In the genomic region with DNA sequence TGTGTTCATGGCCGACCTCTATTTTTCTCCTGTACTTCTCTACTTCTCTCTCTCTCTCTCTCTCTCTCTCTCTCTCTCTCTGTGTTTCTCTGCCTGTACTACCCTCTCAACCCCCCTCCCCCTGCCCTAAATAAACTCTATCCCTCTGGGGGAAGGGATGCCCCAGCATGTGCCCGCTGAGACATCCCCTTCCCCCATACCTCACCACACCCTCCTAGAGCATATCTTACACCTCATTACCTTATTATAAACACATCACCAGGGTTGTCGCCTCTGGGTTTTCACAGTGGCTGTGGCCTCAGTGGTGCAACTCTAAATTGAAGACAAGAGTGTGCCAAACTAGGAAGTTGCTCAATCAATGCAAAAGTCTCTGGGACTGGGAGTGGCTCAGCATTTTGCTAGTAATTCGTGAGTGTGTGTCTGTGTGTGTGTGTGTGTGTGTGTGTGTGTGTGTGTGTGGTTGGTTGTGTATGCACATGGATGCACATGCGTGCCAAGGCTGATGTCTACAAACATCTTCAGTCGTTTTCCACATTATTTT, we compare ENCODE assay signal across 31 mouse cellular contexts. TPM values are rescaled to one million over a fixed set of nuclear protein-coding genes. Genes with fewer than 3 reads are reported as not detected.
A peak's percentile ranks its signal among the peaks of the same experiment; 100 is the strongest.
DNase-seq lines count a peak whose midpoint lies in the region; ATAC-seq and TF ChIP-seq lines count a peak whose summit lies in the region.
"Had no signal": no experiment of that assay in that cellular context is flagged by ENCODE, and none has a peak within 500 bp of the region (broad histone marks: within the 10 kb centered on the region; RNA-seq: fewer than 3 reads in every experiment).

No protein-coding gene starts in this region.

- no peak overlapping the region for H3K4me3 ChIP-seq in liver, adult 2 months (ENCODE audit: insufficient read depth, low read depth, low read length)
- H3K4me3 ChIP-seq in liver, embryonic 11.5 days (ENCODE audit: low read depth, low read length) = no peak overlapping the region
- H3K4me3 ChIP-seq in midbrain, embryonic 12.5 days = no peak overlapping the region
- no peak overlapping the region for H3K4me3 ChIP-seq in midbrain, embryonic 10.5 days
- no peak overlapping the region for H3K4me3 ChIP-seq in embryonic facial prominence, embryonic 15.5 days (replicated peaks)
- H3K4me3 ChIP-seq: erythroblast, embryonic 14.5 days; forebrain, embryonic 13.5 days; heart, embryonic 12.5 days; hindbrain, embryonic 13.5 days; limb, embryonic 12.5 days; liver, embryonic 15.5 days; midbrain, embryonic 13.5 days; stomach, embryonic 15.5 days had no signal

- H3K79me2 ChIP-seq in liver, adult 2 months (ENCODE audit: control insufficient read depth, insufficient read depth, low read length) = no peaks in the 10 kb centered on the region; the same call in 1 of the 2 replicates

- no peak overlapping the region for H3K4me2 ChIP-seq in liver, embryonic 11.5 days
- H3K4me2 ChIP-seq in midbrain, embryonic 12.5 days (replicated peaks) = no peak overlapping the region
- H3K4me2 ChIP-seq in embryonic facial prominence, embryonic 15.5 days (replicated peaks) = no peak overlapping the region
- H3K4me2 ChIP-seq: forebrain, embryonic 13.5 days; heart, embryonic 12.5 days; hindbrain, embryonic 13.5 days; limb, embryonic 12.5 days; liver, embryonic 15.5 days; midbrain, embryonic 13.5 days; stomach, embryonic 15.5 days had no signal

- no peaks in the 10 kb centered on the region for H3K4me1 ChIP-seq in liver, adult 2 months (ENCODE audit: control insufficient read depth, insufficient read depth, low read length)
- H3K4me1 ChIP-seq in liver, embryonic 11.5 days (replicated peaks; ENCODE audit: control insufficient read depth, insufficient read depth, low read length) = no peaks in the 10 kb centered on the region
- H3K4me1 ChIP-seq in midbrain, embryonic 12.5 days = peaks cover 6% of the 10 kb centered on the region; the same call in 1 of the 2 replicates
- no peaks in the 10 kb centered on the region for H3K4me1 ChIP-seq in midbrain, embryonic 10.5 days
- H3K4me1 ChIP-seq in embryonic facial prominence, embryonic 15.5 days = no peaks in the 10 kb centered on the region
- H3K4me1 ChIP-seq: heart, embryonic 12.5 days; liver, embryonic 15.5 days; stomach, embryonic 15.5 days had no signal

- no peak for TF ChIP-seq POLR2A in liver, adult 2 months (IDR thresholded peaks at IDR 0.05; ENCODE audit: extremely low read depth, insufficient read depth, low read length)

- DNase-seq in liver, adult 2 months (ENCODE audit: extremely low read depth, low read depth, low spot score) = peak; percentile 64
- no peak for DNase-seq in liver, embryonic 11.5 days (ENCODE audit: low spot score)
- no peak for DNase-seq in midbrain, embryonic 10.5 days (ENCODE audit: low spot score)
- DNase-seq in retina, embryonic 14.5 days (ENCODE audit: low spot score) = peak; percentile 18
- DNase-seq in cerebellum, postnatal 4 days (ENCODE audit: low spot score in 2 of 2) = no peak
- no peak for DNase-seq in embryo, embryonic 11 days
- DNase-seq: adrenal gland, postnatal 10 days; cerebellum, adult 8-10 months; cerebellum, postnatal 36 days; gastrocnemius, postnatal 10 days; heart, adult 18-20 months; heart, postnatal 10 days; kidney, postnatal 36 days; layer of hippocampus, postnatal 36 days; right cerebral cortex, adult 18-20 months; thymus, postnatal 25 days had no signal

- H3K9ac ChIP-seq in liver, adult 2 months (ENCODE audit: low read depth, low read length) = no peak overlapping the region
- H3K9ac ChIP-seq in liver, embryonic 11.5 days (ENCODE audit: low read depth, low read length) = no peak overlapping the region
- no peak overlapping the region for H3K9ac ChIP-seq in midbrain, embryonic 12.5 days (replicated peaks)
- H3K9ac ChIP-seq in embryonic facial prominence, embryonic 15.5 days = no peak overlapping the region
- H3K9ac ChIP-seq: forebrain, embryonic 13.5 days; heart, embryonic 12.5 days; hindbrain, embryonic 13.5 days; limb, embryonic 12.5 days; liver, embryonic 15.5 days; midbrain, embryonic 13.5 days; stomach, embryonic 15.5 days had no signal

- no peaks in the 10 kb centered on the region for H3K27me3 ChIP-seq in liver, adult 2 months (ENCODE audit: control insufficient read depth, insufficient read depth, low read length)
- H3K27me3 ChIP-seq in liver, embryonic 11.5 days (replicated peaks; ENCODE audit: control insufficient read depth, insufficient read depth, low read length) = no peaks in the 10 kb centered on the region
- no peaks in the 10 kb centered on the region for H3K27me3 ChIP-seq in midbrain, embryonic 12.5 days
- H3K27me3 ChIP-seq in midbrain, embryonic 10.5 days (ENCODE audit: low read depth, poor library complexity, severe bottlenecking) = no peaks in the 10 kb centered on the region
- H3K27me3 ChIP-seq in embryonic facial prominence, embryonic 15.5 days = no peaks in the 10 kb centered on the region
- H3K27me3 ChIP-seq: forebrain, embryonic 13.5 days; heart, embryonic 12.5 days; hindbrain, embryonic 13.5 days; limb, embryonic 12.5 days; liver, embryonic 15.5 days; midbrain, embryonic 13.5 days; stomach, embryonic 15.5 days had no signal

- no peak; the same call in 1 of the 2 replicates for ATAC-seq in liver, embryonic 11.5 days (replicated peaks; ENCODE audit: low FRiP score)
- 0 out of 2 replicates have a peak, but pooled peaks have one; percentile 30 for ATAC-seq in midbrain, embryonic 12.5 days (ENCODE audit: low FRiP score, low read depth)
- ATAC-seq in embryonic facial prominence, embryonic 15.5 days (ENCODE audit: insufficient number of reproducible peaks, low FRiP score, low TSS enrichment, low read depth) = peak; percentile 51; the same call in 1 of the 2 replicates
- ATAC-seq: activated CD4-positive, CD25-positive, alpha-beta regulatory T cell, adult 4 months had no signal

- no peaks in the 10 kb centered on the region for H3K9me3 ChIP-seq in liver, embryonic 11.5 days (ENCODE audit: control insufficient read depth, low read length)
- no peaks in the 10 kb centered on the region for H3K9me3 ChIP-seq in midbrain, embryonic 12.5 days
- H3K9me3 ChIP-seq in midbrain, embryonic 10.5 days (replicated peaks) = no peaks in the 10 kb centered on the region
- H3K9me3 ChIP-seq in embryonic facial prominence, embryonic 15.5 days (replicated peaks) = no peaks in the 10 kb centered on the region
- H3K9me3 ChIP-seq: forebrain, embryonic 13.5 days; heart, embryonic 12.5 days; hindbrain, embryonic 13.5 days; limb, embryonic 12.5 days; liver, embryonic 15.5 days; midbrain, embryonic 13.5 days; stomach, embryonic 15.5 days had no signal

- no peak overlapping the region for H3K27ac ChIP-seq in liver, adult 2 months (replicated peaks; ENCODE audit: insufficient read depth, low read depth, low read length)
- H3K27ac ChIP-seq in liver, embryonic 11.5 days (ENCODE audit: low read depth, low read length) = no peak overlapping the region
- H3K27ac ChIP-seq in midbrain, embryonic 12.5 days (replicated peaks) = no peak overlapping the region
- no peak overlapping the region for H3K27ac ChIP-seq in midbrain, embryonic 10.5 days (replicated peaks)
- H3K27ac ChIP-seq in embryonic facial prominence, embryonic 15.5 days (replicated peaks) = no peak overlapping the region
- H3K27ac ChIP-seq: forebrain, embryonic 13.5 days; limb, embryonic 12.5 days; liver, embryonic 15.5 days; macrophage; stomach, embryonic 15.5 days had no signal

- no peak for TF ChIP-seq CTCF in liver, adult 2 months (IDR thresholded peaks at IDR 0.05; ENCODE audit: low read depth, low read length)

- WGBS in liver, adult 2 months = 55% methylated on average over 6 of the region's 6 CpGs
- WGBS in liver, embryonic 11.5 days = 58% methylated on average over 6 of the region's 6 CpGs
- WGBS in midbrain, embryonic 12.5 days = 75% methylated on average over 6 of the region's 6 CpGs
- 86% methylated on average over 6 of the region's 6 CpGs for WGBS in midbrain, embryonic 10.5 days
- 64% methylated on average over 6 of the region's 6 CpGs for WGBS in embryonic facial prominence, embryonic 15.5 days

- no peaks in the 10 kb centered on the region for H3K36me3 ChIP-seq in liver, adult 2 months (ENCODE audit: control insufficient read depth, insufficient read depth, low read length)
- no peaks in the 10 kb centered on the region for H3K36me3 ChIP-seq in liver, embryonic 11.5 days (ENCODE audit: control insufficient read depth, insufficient read depth, low read length)
- no peaks in the 10 kb centered on the region for H3K36me3 ChIP-seq in midbrain, embryonic 12.5 days
- H3K36me3 ChIP-seq in midbrain, embryonic 10.5 days = no peaks in the 10 kb centered on the region
- no peaks in the 10 kb centered on the region for H3K36me3 ChIP-seq in embryonic facial prominence, embryonic 15.5 days
- H3K36me3 ChIP-seq: heart, embryonic 12.5 days; hindbrain, embryonic 13.5 days; limb, embryonic 12.5 days; liver, embryonic 15.5 days; midbrain, embryonic 13.5 days; stomach, embryonic 15.5 days had no signal

RNA-seq across cellular contexts. Expression of gene Gpr39, which starts 52.3 kb away (rescaled TPM):
- total RNA-seq in liver, adult 2 months (2014; rRNA removed) = 3.6 and 3.7 TPM in 2 replicates
- polyA plus RNA-seq in liver, adult 2 months (2012; rRNA removed) = 5.2 and 5.7 TPM in 2 replicates
- 3.7 and 4.9 TPM in 2 replicates for polyA plus RNA-seq in liver, embryonic 11.5 days (2014; fragmentation: Nextera tagmentation; extraction: Ambion mirVana)
- polyA plus RNA-seq in midbrain, embryonic 12.5 days (2016; fragmentation: Nextera tagmentation; extraction: Ambion mirVana) = not detected in 2 replicates
- polyA plus RNA-seq in midbrain, embryonic 10.5 days (2016; fragmentation: Nextera tagmentation; extraction: Ambion mirVana) = not detected in 2 replicates
- 0.11 and 0.20 TPM in 2 replicates for polyA plus RNA-seq in embryonic facial prominence, embryonic 15.5 days (2015; fragmentation: Nextera tagmentation; extraction: Ambion mirVana)
- total RNA-seq: monocyte, adult 5-6 weeks had no signal
- polyA plus RNA-seq: activated CD4-positive, CD25-positive, alpha-beta regulatory T cell, adult 4 months; embryonic facial prominence, embryonic 11.5 days; erythroblast, embryonic 14.5 days; forebrain, embryonic 13.5 days; limb, embryonic 12.5 days; macrophage; midbrain, embryonic 13.5 days; neural tube, embryonic 11.5 days had no signal

Comparison
In these comparisons a context has a peak if more than half of its experiments do, and no peak if none do; other contexts are left out.
1. DNase-seq: peak in liver, adult 2 months (single experiment) and retina, embryonic 14.5 days (single experiment); none in liver, embryonic 11.5 days (single experiment), midbrain, embryonic 10.5 days (single experiment), cerebellum, postnatal 4 days (0 of 2) and embryo, embryonic 11 days (single experiment).